ENCODE assay signal across 9 mouse cellular contexts in genomic region chr7:125772961-125773571, GRCm38 (mm10).
DNase-seq lines count a peak whose midpoint lies in the region; ATAC-seq and TF ChIP-seq lines count a peak whose summit lies in the region.
"Had no signal": no experiment of that assay in that cellular context is flagged by ENCODE, and none has a peak within 500 bp of the region (broad histone marks: within the 10 kb centered on the region; RNA-seq: fewer than 3 reads in every experiment).

No protein-coding gene starts in this region.

- H3K4me1 ChIP-seq in limb, embryonic 13.5 days, result peaks cover 7% of the 10 kb centered on the region
- no peaks in the 10 kb centered on the region for H3K4me1 ChIP-seq in stomach, postnatal 0 days (replicated peaks; ENCODE audit: control insufficient read depth, insufficient read depth)

- peak; percentile 51; the same call in 1 of the 2 replicates for ATAC-seq in limb, embryonic 13.5 days (ENCODE audit: low FRiP score, low read depth)
- 0 out of 2 replicates have a peak, but pooled peaks have one; percentile 53 for ATAC-seq in stomach, postnatal 0 days (ENCODE audit: low FRiP score, low TSS enrichment)
- ATAC-seq in megakaryocyte-erythroid progenitor cell, adult 5-6 weeks (replicated peaks; ENCODE audit: low FRiP score, low TSS enrichment, poor library complexity, severe bottlenecking), result no peak

- no peaks in the 10 kb centered on the region for H3K9me3 ChIP-seq in limb, embryonic 13.5 days
- H3K9me3 ChIP-seq in stomach, postnatal 0 days (ENCODE audit: control insufficient read depth, low read length), result no peaks in the 10 kb centered on the region

- no peak overlapping the region for H3K4me3 ChIP-seq in limb, embryonic 13.5 days
- no peak overlapping the region for H3K4me3 ChIP-seq in stomach, postnatal 0 days (ENCODE audit: low read depth, low read length)

- TF ChIP-seq CTCF in stomach, postnatal 0 days (IDR thresholded peaks at IDR 0.05; ENCODE audit: low read depth), result no peak

- no peaks in the 10 kb centered on the region for H3K27me3 ChIP-seq in limb, embryonic 13.5 days
- no peaks in the 10 kb centered on the region for H3K27me3 ChIP-seq in stomach, postnatal 0 days (ENCODE audit: control insufficient read depth, insufficient read depth, low read length)

- H3K9ac ChIP-seq in limb, embryonic 13.5 days, result no peak overlapping the region
- no peak overlapping the region for H3K9ac ChIP-seq in stomach, postnatal 0 days (ENCODE audit: low read length)
- H3K9ac ChIP-seq: liver, embryonic 14.5 days had no signal

- WGBS in limb, embryonic 13.5 days, result 70% methylated on average over 13 of the region's 13 CpGs
- 74% methylated on average over 13 of the region's 13 CpGs for WGBS in stomach, postnatal 0 days

- H3K36me3 ChIP-seq in limb, embryonic 13.5 days, result peaks cover 36% of the 10 kb centered on the region
- peaks cover 7% of the 10 kb centered on the region for H3K36me3 ChIP-seq in stomach, postnatal 0 days (ENCODE audit: control insufficient read depth, insufficient read depth, low read length)

- H3K27ac ChIP-seq in limb, embryonic 13.5 days, result peak overlapping the region; percentile 28; the same call in 1 of the 2 replicates
- no peak overlapping the region for H3K27ac ChIP-seq in stomach, postnatal 0 days (replicated peaks)
- H3K27ac ChIP-seq: liver, embryonic 14.5 days had no signal

- no peak for TF ChIP-seq EP300 in stomach, postnatal 0 days (optimal IDR thresholded peaks at IDR 0.05)

- DNase-seq in ovary, postnatal 14 days (ENCODE audit: low spot score), result peak; percentile 22
- no peak for DNase-seq in ovary, postnatal 10 days (ENCODE audit: low spot score)
- DNase-seq in frontal cortex, postnatal 10 days (ENCODE audit: low spot score in 2 of 2), result peak; percentile 29 to 33
- peak; percentile 47 for DNase-seq in stomach, postnatal 0 days (ENCODE audit: low spot score)
- DNase-seq in thymus, postnatal 25 days, result no peak
- DNase-seq in embryo, embryonic 11 days, result no peak

- no peak overlapping the region for H3K4me2 ChIP-seq in limb, embryonic 13.5 days (replicated peaks)
- no peak overlapping the region for H3K4me2 ChIP-seq in stomach, postnatal 0 days (replicated peaks; ENCODE audit: low read depth)

Comparison
In these comparisons a context has a peak if more than half of its experiments do, and no peak if none do; other contexts are left out.
1. DNase-seq: peak in ovary, postnatal 14 days (single experiment), frontal cortex, postnatal 10 days (2 of 2) and stomach, postnatal 0 days (single experiment); none in ovary, postnatal 10 days (single experiment), thymus, postnatal 25 days (single experiment) and embryo, embryonic 11 days (single experiment).